ENCODE assay signal across 24 mouse cellular contexts in the genomic region with DNA sequence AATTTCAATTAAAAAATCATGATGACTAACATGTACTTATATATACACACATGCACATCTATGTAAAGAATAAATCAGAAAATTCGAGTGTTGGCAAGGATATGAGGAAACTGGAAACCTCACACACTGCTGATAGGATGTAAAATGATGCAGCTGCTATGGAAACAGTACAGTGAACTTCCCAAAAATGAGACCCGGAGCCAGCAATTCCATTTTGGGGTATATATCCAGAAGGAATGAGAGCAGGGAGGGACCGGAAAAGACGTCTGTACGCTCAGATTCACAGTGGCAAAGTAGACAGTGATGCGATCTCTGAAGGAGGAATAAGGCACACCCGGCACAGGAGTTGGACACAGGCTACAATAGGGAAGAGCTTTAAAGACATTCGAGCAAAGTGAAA. TPM values are rescaled to one million over a fixed set of nuclear protein-coding genes. Genes with fewer than 3 reads are reported as not detected.
DNase-seq lines count a peak whose midpoint lies in the region; ATAC-seq lines count a peak whose summit lies in the region.
"Had no signal": no experiment of that assay in that cellular context is flagged by ENCODE, and none has a peak within 500 bp of the region (broad histone marks: within the 10 kb centered on the region; RNA-seq: fewer than 3 reads in every experiment).

No protein-coding gene starts in this region.

- WGBS in embryonic facial prominence, embryonic 14.5 days: 75% methylated on average over 8 of the region's 8 CpGs
- 92% methylated on average over 8 of the region's 8 CpGs for WGBS in embryonic facial prominence, embryonic 10.5 days
- WGBS in midbrain, embryonic 14.5 days: 87% methylated on average over 8 of the region's 8 CpGs
- WGBS in midbrain, embryonic 15.5 days: 79% methylated on average over 8 of the region's 8 CpGs

- H3K9me3 ChIP-seq in embryonic facial prominence, embryonic 14.5 days (ENCODE audit: control insufficient read depth, low read length): no peaks in the 10 kb centered on the region
- no peaks in the 10 kb centered on the region for H3K9me3 ChIP-seq in embryonic facial prominence, embryonic 10.5 days
- H3K9me3 ChIP-seq in midbrain, embryonic 14.5 days (ENCODE audit: control insufficient read depth, low read length): no peaks in the 10 kb centered on the region
- no peaks in the 10 kb centered on the region for H3K9me3 ChIP-seq in midbrain, embryonic 15.5 days
- H3K9me3 ChIP-seq: heart, embryonic 12.5 days; hindbrain, embryonic 12.5 days; limb, embryonic 12.5 days; neural tube, embryonic 12.5 days had no signal

- H3K4me1 ChIP-seq in embryonic facial prominence, embryonic 14.5 days (ENCODE audit: control insufficient read depth, insufficient read depth, low read length): peaks cover 4% of the 10 kb centered on the region
- peaks cover 7% of the 10 kb centered on the region for H3K4me1 ChIP-seq in embryonic facial prominence, embryonic 10.5 days
- H3K4me1 ChIP-seq in midbrain, embryonic 14.5 days (ENCODE audit: control insufficient read depth, insufficient read depth, low read length): peaks cover 8% of the 10 kb centered on the region
- H3K4me1 ChIP-seq in midbrain, embryonic 15.5 days: peaks cover 16% of the 10 kb centered on the region; the same call in 1 of the 2 replicates
- H3K4me1 ChIP-seq: neural tube, embryonic 12.5 days had no signal

- H3K36me3 ChIP-seq in embryonic facial prominence, embryonic 14.5 days (ENCODE audit: control insufficient read depth, insufficient read depth, low read length): 0 out of 2 replicates have a peak, but pooled peaks cover 4% of the 10 kb centered on the region
- H3K36me3 ChIP-seq in embryonic facial prominence, embryonic 10.5 days (replicated peaks): no peaks in the 10 kb centered on the region; the same call in 1 of the 2 replicates
- no peaks in the 10 kb centered on the region for H3K36me3 ChIP-seq in midbrain, embryonic 14.5 days (ENCODE audit: control insufficient read depth, insufficient read depth, low read length)
- H3K36me3 ChIP-seq in midbrain, embryonic 15.5 days (replicated peaks): no peaks in the 10 kb centered on the region
- H3K36me3 ChIP-seq: heart, embryonic 12.5 days; hindbrain, embryonic 12.5 days; limb, embryonic 12.5 days; neural tube, embryonic 12.5 days had no signal

- ATAC-seq in embryonic facial prominence, embryonic 14.5 days (ENCODE audit: low read depth): no peak
- ATAC-seq in midbrain, embryonic 14.5 days (ENCODE audit: low FRiP score, low TSS enrichment): no peak
- no peak for ATAC-seq in midbrain, embryonic 15.5 days (replicated peaks)
- ATAC-seq in activated CD4-positive, CD25-positive, alpha-beta regulatory T cell, adult 4 months: no peak
- ATAC-seq: intestine, postnatal 0 days; liver, postnatal 0 days; lung, postnatal 0 days had no signal

- no peak overlapping the region for H3K9ac ChIP-seq in embryonic facial prominence, embryonic 14.5 days (ENCODE audit: low read depth, low read length)
- no peak overlapping the region for H3K9ac ChIP-seq in midbrain, embryonic 14.5 days (replicated peaks; ENCODE audit: low read length)
- no peak overlapping the region for H3K9ac ChIP-seq in midbrain, embryonic 15.5 days
- H3K9ac ChIP-seq: heart, embryonic 12.5 days; hindbrain, embryonic 12.5 days; limb, embryonic 12.5 days; liver, postnatal 0 days; neural tube, embryonic 12.5 days had no signal

- no peak overlapping the region for H3K4me2 ChIP-seq in embryonic facial prominence, embryonic 14.5 days (ENCODE audit: low read depth, low read length)
- no peak overlapping the region for H3K4me2 ChIP-seq in midbrain, embryonic 14.5 days (ENCODE audit: low read length)
- H3K4me2 ChIP-seq in midbrain, embryonic 15.5 days: no peak overlapping the region
- H3K4me2 ChIP-seq: hindbrain, embryonic 12.5 days; limb, embryonic 12.5 days; liver, embryonic 11.5 days; midbrain, embryonic 11.5 days; neural tube, embryonic 12.5 days had no signal

- no peak overlapping the region for H3K27ac ChIP-seq in embryonic facial prominence, embryonic 14.5 days (replicated peaks; ENCODE audit: low read depth, low read length)
- no peak overlapping the region for H3K27ac ChIP-seq in embryonic facial prominence, embryonic 10.5 days (replicated peaks)
- peak overlapping the region; percentile 13; the same call in 1 of the 2 replicates for H3K27ac ChIP-seq in midbrain, embryonic 14.5 days (replicated peaks; ENCODE audit: low read depth, low read length)
- no peak overlapping the region for H3K27ac ChIP-seq in midbrain, embryonic 15.5 days
- H3K27ac ChIP-seq: hindbrain, embryonic 12.5 days; limb, embryonic 12.5 days; neural tube, embryonic 12.5 days had no signal

- intact Hi-C loops in heart, postnatal 14 days (cut with DNase I): no loop called here

- no peak overlapping the region for H3K4me3 ChIP-seq in embryonic facial prominence, embryonic 14.5 days (ENCODE audit: low read depth, low read length)
- H3K4me3 ChIP-seq in embryonic facial prominence, embryonic 10.5 days: no peak overlapping the region
- no peak overlapping the region for H3K4me3 ChIP-seq in midbrain, embryonic 14.5 days (replicated peaks; ENCODE audit: low read depth, low read length)
- no peak overlapping the region for H3K4me3 ChIP-seq in midbrain, embryonic 15.5 days
- H3K4me3 ChIP-seq: heart, embryonic 12.5 days; hindbrain, embryonic 12.5 days; layer of hippocampus, adult 2 months; limb, embryonic 12.5 days; neural tube, embryonic 12.5 days had no signal

- H3K27me3 ChIP-seq in embryonic facial prominence, embryonic 14.5 days (replicated peaks; ENCODE audit: control insufficient read depth, insufficient read depth, low read length): no peaks in the 10 kb centered on the region
- H3K27me3 ChIP-seq in embryonic facial prominence, embryonic 10.5 days (replicated peaks; ENCODE audit: low read depth, poor library complexity, severe bottlenecking): no peaks in the 10 kb centered on the region
- H3K27me3 ChIP-seq in midbrain, embryonic 14.5 days (ENCODE audit: control insufficient read depth, insufficient read depth, low read length): no peaks in the 10 kb centered on the region
- no peaks in the 10 kb centered on the region for H3K27me3 ChIP-seq in midbrain, embryonic 15.5 days (replicated peaks)
- H3K27me3 ChIP-seq: heart, embryonic 12.5 days; hindbrain, embryonic 12.5 days; limb, embryonic 12.5 days; neural tube, embryonic 12.5 days had no signal

- DNase-seq in embryonic facial prominence, embryonic 14.5 days (ENCODE audit: low spot score): peak; percentile 22
- no peak for DNase-seq in embryonic facial prominence, embryonic 10.5 days (ENCODE audit: low spot score)
- peak; percentile 73 for DNase-seq in heart, adult 11 months
- no peak for DNase-seq in heart, postnatal 14 days
- DNase-seq in midbrain, embryonic 14.5 days: no peak
- peak; percentile 65 to 83 for DNase-seq in right cerebral cortex, postnatal 10 days (ENCODE audit: low spot score in 2 of 2)
- DNase-seq: adrenal gland, postnatal 10 days; cerebellum, adult 8-10 months; cerebellum, postnatal 36 days; heart, postnatal 10 days; kidney, postnatal 25 days; liver, postnatal 0 days; thymus, postnatal 14 days had no signal

RNA-seq across cellular contexts. Expression of gene Dcaf17, which starts 34.5 kb away (rescaled TPM):
- 22.0 and 23.8 TPM in 2 replicates for polyA plus RNA-seq in embryonic facial prominence, embryonic 14.5 days (2014; fragmentation: Nextera tagmentation; extraction: Ambion mirVana)
- 36.3 and 42.4 TPM in 2 replicates for polyA plus RNA-seq in embryonic facial prominence, embryonic 10.5 days (2016; fragmentation: Nextera tagmentation; extraction: Ambion mirVana)
- total RNA-seq in heart, postnatal 14 days (2021): 1 to 10 TPM; 5.1 to 8.1 TPM
- polyA plus RNA-seq in midbrain, embryonic 14.5 days (2014; fragmentation: Nextera tagmentation; extraction: Ambion mirVana): 28.7 and 33.3 TPM in 2 replicates
- 32.9 and 33.7 TPM in 2 replicates for polyA plus RNA-seq in midbrain, embryonic 15.5 days (2015; fragmentation: Nextera tagmentation; extraction: Ambion mirVana)
- polyA plus RNA-seq in activated CD4-positive, CD25-positive, alpha-beta regulatory T cell, adult 4 months (2017; shearing (Covaris generic)): 10 to 100 TPM; 22.1 to 22.4 TPM

RNA-seq across cellular contexts. Expression of gene Mettl8, which starts 34.7 kb away (rescaled TPM):
- 14.9 and 16.5 TPM in 2 replicates for polyA plus RNA-seq in embryonic facial prominence, embryonic 14.5 days (2014; fragmentation: Nextera tagmentation; extraction: Ambion mirVana)
- polyA plus RNA-seq in embryonic facial prominence, embryonic 10.5 days (2016; fragmentation: Nextera tagmentation; extraction: Ambion mirVana): 20.4 and 24.9 TPM in 2 replicates
- 1 to 10 TPM; 5.6 to 5.9 TPM for total RNA-seq in heart, postnatal 14 days (2021)
- polyA plus RNA-seq in midbrain, embryonic 14.5 days (2014; fragmentation: Nextera tagmentation; extraction: Ambion mirVana): 9.6 and 13.8 TPM in 2 replicates
- polyA plus RNA-seq in midbrain, embryonic 15.5 days (2015; fragmentation: Nextera tagmentation; extraction: Ambion mirVana): 11.4 and 11.9 TPM in 2 replicates
- polyA plus RNA-seq in activated CD4-positive, CD25-positive, alpha-beta regulatory T cell, adult 4 months (2017; shearing (Covaris generic)): 10 to 100 TPM; 11.7 to 15.1 TPM

Comparison
In these comparisons a context has a peak if more than half of its experiments do, and no peak if none do; other contexts are left out.
1. DNase-seq: peak in embryonic facial prominence, embryonic 14.5 days (single experiment), heart, adult 11 months (single experiment) and right cerebral cortex, postnatal 10 days (2 of 2); none in embryonic facial prominence, embryonic 10.5 days (single experiment), heart, postnatal 14 days (0 of 2) and midbrain, embryonic 14.5 days (single experiment).